Mouse (Mus musculus): Measurements from ENCODE around the gene Vrk1. TPM values are rescaled to one million over a fixed set of nuclear protein-coding genes. Genes with fewer than 3 reads are reported as not detected.

Gene Vrk1
- polyA plus RNA-seq, 1 experiment: 15.8 TPM

GRCm38 (mm10) chr12:106052271-106052670 is 42.2 kb downstream of the Vrk1 start:
- no peaks in the 10 kb centered on the region for H3K27me3 ChIP-seq (ENCODE audit: control insufficient read depth, insufficient read depth, low read length)
- H3K4me3 ChIP-seq (ENCODE audit: control insufficient read depth, insufficient read depth, low read length): no peak overlapping the region
- TF ChIP-seq CTCF (IDR thresholded peaks at IDR 0.05; ENCODE audit: borderline replicate concordance, control insufficient read depth, extremely low read depth, insufficient read depth, low read length, poor library complexity) (no peak), POLR2A (IDR thresholded peaks at IDR 0.05; ENCODE audit: control insufficient read depth, extremely low read depth, insufficient read depth, low read length, poor library complexity) (no peak)
- no peaks in the 10 kb centered on the region for H3K4me1 ChIP-seq (replicated peaks; ENCODE audit: control insufficient read depth, insufficient read depth, low read length)
- no peak for DNase-seq
- no peak overlapping the region for H3K27ac ChIP-seq (ENCODE audit: control insufficient read depth, insufficient read depth, low read length)
- WGBS: 90% methylated on average over 7 of the region's 7 CpGs
- peaks cover 5% of the 10 kb centered on the region; the same call in 1 of the 2 replicates for H3K36me3 ChIP-seq (ENCODE audit: control insufficient read depth, insufficient read depth, low read length)

GRCm38 (mm10) chr12:106055799-106056198 is 45.8 kb downstream of the Vrk1 start:
- H3K27ac ChIP-seq (ENCODE audit: control insufficient read depth, insufficient read depth, low read length): no peak overlapping the region
- H3K36me3 ChIP-seq (ENCODE audit: control insufficient read depth, insufficient read depth, low read length): peaks cover 5% of the 10 kb centered on the region
- 44% methylated on average over 6 of the region's 6 CpGs for WGBS
- no peaks in the 10 kb centered on the region for H3K4me1 ChIP-seq (replicated peaks; ENCODE audit: control insufficient read depth, insufficient read depth, low read length)
- no peaks in the 10 kb centered on the region for H3K27me3 ChIP-seq (ENCODE audit: control insufficient read depth, insufficient read depth, low read length)
- DNase-seq: peak; percentile 81
- H3K4me3 ChIP-seq (ENCODE audit: control insufficient read depth, insufficient read depth, low read length): no peak overlapping the region
- TF ChIP-seq POLR2A (IDR thresholded peaks at IDR 0.05; ENCODE audit: control insufficient read depth, extremely low read depth, insufficient read depth, low read length, poor library complexity): no peak
- TF ChIP-seq CTCF (IDR thresholded peaks at IDR 0.05; ENCODE audit: borderline replicate concordance, control insufficient read depth, extremely low read depth, insufficient read depth, low read length, poor library complexity): peak; percentile 57; the same call in 1 of the 2 replicates

- 94% methylated on average over 12 of the region's 12 CpGs for WGBS
- H3K27ac ChIP-seq (ENCODE audit: control insufficient read depth, insufficient read depth, low read length): no peak overlapping the region
- H3K4me3 ChIP-seq (ENCODE audit: control insufficient read depth, insufficient read depth, low read length): no peak overlapping the region
- no peak for DNase-seq
- no peaks in the 10 kb centered on the region for H3K27me3 ChIP-seq (ENCODE audit: control insufficient read depth, insufficient read depth, low read length)
- no peak for TF ChIP-seq POLR2A (IDR thresholded peaks at IDR 0.05; ENCODE audit: control insufficient read depth, extremely low read depth, insufficient read depth, low read length, poor library complexity)
- no peaks in the 10 kb centered on the region for H3K4me1 ChIP-seq (replicated peaks; ENCODE audit: control insufficient read depth, insufficient read depth, low read length)
- peaks cover 17% of the 10 kb centered on the region for H3K36me3 ChIP-seq (ENCODE audit: control insufficient read depth, insufficient read depth, low read length)
These were observed 50.0 kb downstream of the Vrk1 start for GRCm38 (mm10) chr12:106059873-106060573.

GRCm38 (mm10) chr12:106070434-106071155 is 60.6 kb downstream of the Vrk1 start:
- WGBS: 94% methylated on average over 22 of the region's 22 CpGs
- DNase-seq: no peak
- Histone ChIP-seq H3K36me3 (ENCODE audit: control insufficient read depth, insufficient read depth, low read length) (peaks cover 9% of the 10 kb centered on the region), H3K27ac (ENCODE audit: control insufficient read depth, insufficient read depth, low read length) (no peak overlapping the region), H3K4me3 (ENCODE audit: control insufficient read depth, insufficient read depth, low read length) (no peak overlapping the region), H3K4me1 (replicated peaks; ENCODE audit: control insufficient read depth, insufficient read depth, low read length) (no peaks in the 10 kb centered on the region), H3K27me3 (ENCODE audit: control insufficient read depth, insufficient read depth, low read length) (no peaks in the 10 kb centered on the region)
- TF ChIP-seq POLR2A (IDR thresholded peaks at IDR 0.05; ENCODE audit: control insufficient read depth, extremely low read depth, insufficient read depth, low read length, poor library complexity) (no peak), CTCF (IDR thresholded peaks at IDR 0.05; ENCODE audit: borderline replicate concordance, control insufficient read depth, extremely low read depth, insufficient read depth, low read length, poor library complexity) (no peak)

- no peak for DNase-seq
- no peak for TF ChIP-seq POLR2A (IDR thresholded peaks at IDR 0.05; ENCODE audit: control insufficient read depth, extremely low read depth, insufficient read depth, low read length, poor library complexity)
- TF ChIP-seq CTCF (IDR thresholded peaks at IDR 0.05; ENCODE audit: borderline replicate concordance, control insufficient read depth, extremely low read depth, insufficient read depth, low read length, poor library complexity): no peak
- Histone ChIP-seq H3K27ac (ENCODE audit: control insufficient read depth, insufficient read depth, low read length) (no peak overlapping the region), H3K36me3 (ENCODE audit: control insufficient read depth, insufficient read depth, low read length) (peaks cover 11% of the 10 kb centered on the region), H3K4me3 (ENCODE audit: control insufficient read depth, insufficient read depth, low read length) (no peak overlapping the region), H3K27me3 (ENCODE audit: control insufficient read depth, insufficient read depth, low read length) (no peaks in the 10 kb centered on the region), H3K4me1 (replicated peaks; ENCODE audit: control insufficient read depth, insufficient read depth, low read length) (no peaks in the 10 kb centered on the region)
- 98% methylated on average over 10 of the region's 10 CpGs for WGBS
These were observed 61.6 kb downstream of the Vrk1 start for GRCm38 (mm10) chr12:106071575-106072166.

- no peaks in the 10 kb centered on the region for H3K4me1 ChIP-seq (replicated peaks; ENCODE audit: control insufficient read depth, insufficient read depth, low read length)
- H3K27ac ChIP-seq (ENCODE audit: control insufficient read depth, insufficient read depth, low read length): no peak overlapping the region
- no peak for TF ChIP-seq CTCF (IDR thresholded peaks at IDR 0.05; ENCODE audit: borderline replicate concordance, control insufficient read depth, extremely low read depth, insufficient read depth, low read length, poor library complexity)
- no peak for TF ChIP-seq POLR2A (IDR thresholded peaks at IDR 0.05; ENCODE audit: control insufficient read depth, extremely low read depth, insufficient read depth, low read length, poor library complexity)
- WGBS: 95% methylated on average over 12 of the region's 12 CpGs
- no peaks in the 10 kb centered on the region for H3K27me3 ChIP-seq (ENCODE audit: control insufficient read depth, insufficient read depth, low read length)
- H3K36me3 ChIP-seq (ENCODE audit: control insufficient read depth, insufficient read depth, low read length): peaks cover 11% of the 10 kb centered on the region
- H3K4me3 ChIP-seq (ENCODE audit: control insufficient read depth, insufficient read depth, low read length): no peak overlapping the region
- DNase-seq: no peak
These were observed 64.5 kb downstream of the Vrk1 start for GRCm38 (mm10) chr12:106074371-106075155.

Measured in thymus, adult 2 months (tissue).